Mouse (Mus musculus) C2C12 (cell line): ENCODE measurements at regions not wholly inside any gene's neighbourhood (a gene's known extent, or its start where the extent isn't known, plus 50 kb on each side); places are given as distances from the start of the nearest gene placed in this dataset.

Experiments
- H3K27me3 ChIP-seq: one replicate; pipeline ENCODE4 v1.6.1; 2011; ENCODE audit not compliant: control insufficient read depth, insufficient read depth, insufficient read length
- H3K36me3 ChIP-seq: one replicate; pipeline ENCODE4 v1.6.1; 2011; ENCODE audit not compliant: control insufficient read depth, insufficient read depth
- H3K4me3 ChIP-seq: one replicate; pipeline ENCODE4 v1.5.1; 2011; ENCODE audit warnings: mild to moderate bottlenecking, control low read depth; ENCODE audit not compliant: poor library complexity, insufficient read depth, severe bottlenecking
- H3K79me2 ChIP-seq: one replicate; pipeline ENCODE4 v1.6.1; 2011; ENCODE audit not compliant: control insufficient read depth, insufficient read depth
- H3K79me3 ChIP-seq: one replicate; pipeline ENCODE4 v1.6.1; 2011; ENCODE audit warnings: low read depth, control low read depth
- H3ac ChIP-seq: one replicate; pipeline ENCODE3; 2011; ENCODE audit warnings: low read depth; ENCODE audit not compliant: control insufficient read depth, insufficient read length
- CEBPB ChIP-seq: IDR thresholded peaks from one replicate; pipeline ENCODE4 v1.6.1; 2011; ENCODE audit warnings: low read depth, mild to moderate bottlenecking, control low read depth, moderate library complexity
- CTCF ChIP-seq: IDR thresholded peaks from one replicate; pipeline ENCODE4 v1.5.1; 2011; ENCODE audit not compliant: control insufficient read depth, insufficient read depth, insufficient read length
- FOSL1 ChIP-seq: IDR thresholded peaks from one replicate; pipeline ENCODE4 v1.8.0; 2011; ENCODE audit warnings: mild to moderate bottlenecking, low read length; ENCODE audit not compliant: poor library complexity, insufficient read depth, severe bottlenecking
- MAX ChIP-seq: IDR thresholded peaks from one replicate; pipeline ENCODE4 v1.6.1; 2011; ENCODE audit warnings: mild to moderate bottlenecking, control low read depth
- MYOD1 ChIP-seq: IDR thresholded peaks from one replicate; pipeline ENCODE4 v1.6.1; 2011; ENCODE audit warnings: low read depth; ENCODE audit not compliant: control insufficient read depth, insufficient read length
- MYOG ChIP-seq: IDR thresholded peaks from one replicate; pipeline ENCODE4 v1.6.1; 2011; ENCODE audit not compliant: control insufficient read depth, insufficient read length; ENCODE audit errors: extremely low read depth
- USF1 ChIP-seq: IDR thresholded peaks from one replicate; pipeline ENCODE4 v1.6.1; 2011; ENCODE audit warnings: low read depth, mild to moderate bottlenecking, control low read depth, moderate library complexity

GRCm38 (mm10) chr14:76254565-76255501 lies 144.1 kb downstream of the Nufip1 start:
- Histone ChIP-seq H3K79me3 (no peaks in the 10 kb centered on the region), H3K27me3 (no peaks in the 10 kb centered on the region), H3ac (no peak overlapping the region), H3K79me2 (no peaks in the 10 kb centered on the region), H3K4me3 (no peak overlapping the region), H3K36me3 (no peaks in the 10 kb centered on the region)
- TF ChIP-seq CTCF, result no peak
- no peak for TF ChIP-seq FOSL1
- TF ChIP-seq MAX, result no peak
- TF ChIP-seq MYOG, result no peak
- TF ChIP-seq MYOD1, result no peak
- TF ChIP-seq USF1, result no peak
- TF ChIP-seq CEBPB, result no peak

DNA sequence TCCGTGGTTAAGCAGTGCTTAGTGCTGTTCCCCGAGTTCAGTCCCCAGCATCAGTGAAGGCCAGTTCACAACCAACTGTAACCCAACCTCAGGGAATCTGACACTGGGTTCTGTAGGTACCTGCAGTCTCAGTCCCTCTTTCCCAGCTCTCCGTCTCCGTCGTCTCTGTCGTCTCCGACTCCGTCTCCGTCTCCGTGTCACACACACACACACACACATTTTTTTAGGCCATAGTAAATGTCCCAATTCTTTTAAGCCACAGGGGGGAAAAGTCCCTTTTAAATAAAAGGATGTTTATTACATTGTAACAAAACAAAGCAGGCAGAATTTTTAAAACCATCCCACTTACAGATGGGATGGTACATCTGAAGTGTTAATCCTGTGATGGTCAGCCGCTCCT lies 145.3 kb downstream of the Nufip1 start:
- no peaks in the 10 kb centered on the region for H3K27me3 ChIP-seq
- no peaks in the 10 kb centered on the region for H3K79me3 ChIP-seq
- H3K79me2 ChIP-seq, result no peaks in the 10 kb centered on the region
- H3K36me3 ChIP-seq, result no peaks in the 10 kb centered on the region
- no peak overlapping the region for H3ac ChIP-seq
- no peak for TF ChIP-seq MYOD1
- TF ChIP-seq CEBPB, result no peak
- no peak for TF ChIP-seq USF1
- no peak for TF ChIP-seq MAX
- no peak for TF ChIP-seq MYOG
- no peak for TF ChIP-seq FOSL1
- TF ChIP-seq CTCF, result no peak
- no peak overlapping the region for H3K4me3 ChIP-seq

DNA sequence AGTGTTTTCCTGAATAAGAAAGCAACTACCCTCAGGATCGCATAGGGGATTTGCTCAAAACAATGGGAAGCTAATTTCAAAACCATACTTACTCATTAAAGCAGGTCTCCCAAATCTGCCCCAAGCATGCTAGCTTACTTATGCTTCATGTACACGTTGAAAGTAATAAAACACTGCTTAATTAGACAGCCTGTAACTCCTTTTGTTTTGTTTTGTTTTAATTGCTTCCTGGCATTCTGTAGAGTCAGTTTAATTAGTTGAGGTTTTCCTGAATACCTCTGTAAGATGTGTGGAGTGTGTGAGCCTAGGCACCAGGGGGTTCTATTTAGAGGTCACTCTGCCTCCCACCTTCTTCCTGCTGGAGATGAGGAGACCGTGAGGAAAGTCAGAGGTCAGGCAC lies 147.9 kb downstream of the Nufip1 start:
- H3K79me2 ChIP-seq, result no peaks in the 10 kb centered on the region

DNA sequence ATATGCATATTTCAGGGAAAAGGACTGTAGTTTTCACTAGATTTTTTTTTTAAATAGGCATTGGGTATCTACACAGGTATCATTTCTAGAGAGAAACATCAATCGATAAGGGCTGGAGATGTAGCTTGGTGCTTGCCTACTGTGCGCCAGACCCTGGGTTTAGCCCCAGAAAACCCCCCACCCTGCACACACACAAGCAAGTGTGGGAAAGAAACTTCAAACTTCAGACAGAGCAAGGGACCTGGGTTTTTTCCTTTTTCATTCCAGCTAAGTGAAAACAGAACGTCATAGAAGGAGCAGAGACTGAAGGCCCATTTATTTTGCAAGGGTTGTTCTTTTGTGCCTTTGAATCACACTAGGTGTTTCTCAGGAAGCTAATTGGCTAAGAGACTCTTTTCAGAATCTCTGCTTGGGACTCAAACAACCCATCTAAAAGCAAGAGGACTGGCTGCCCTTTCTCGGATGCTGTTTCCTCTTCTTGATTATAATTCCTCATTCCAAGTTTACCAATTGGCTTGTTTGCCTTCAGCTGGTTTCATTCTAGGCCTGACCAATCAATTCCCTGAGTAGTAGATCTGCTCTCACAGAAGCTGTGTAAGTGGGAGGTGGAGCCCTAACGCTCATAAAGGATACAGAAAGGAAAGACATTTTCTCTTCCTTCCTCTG lies 150.1 kb downstream of the Nufip1 start:
- Histone ChIP-seq H3K79me2 (no peaks in the 10 kb centered on the region), H3K4me3 (no peak overlapping the region), H3K36me3 (no peaks in the 10 kb centered on the region), H3K27me3 (no peaks in the 10 kb centered on the region), H3K79me3 (no peaks in the 10 kb centered on the region), H3ac (no peak overlapping the region)
- TF ChIP-seq MAX (no peak), USF1 (no peak), MYOG (no peak), FOSL1 (no peak), MYOD1 (no peak)

More for the DNA sequence above, 147.9 kb downstream of the Nufip1 start:
- H3K4me3 ChIP-seq, result no peak overlapping the region
- TF ChIP-seq MYOD1 (no peak), MAX (no peak), FOSL1 (no peak), MYOG (no peak), CEBPB (no peak), CTCF (no peak), USF1 (no peak)
- H3K36me3 ChIP-seq, result no peaks in the 10 kb centered on the region
- H3K79me3 ChIP-seq, result no peaks in the 10 kb centered on the region
- H3ac ChIP-seq, result no peak overlapping the region
- no peaks in the 10 kb centered on the region for H3K27me3 ChIP-seq

DNA sequence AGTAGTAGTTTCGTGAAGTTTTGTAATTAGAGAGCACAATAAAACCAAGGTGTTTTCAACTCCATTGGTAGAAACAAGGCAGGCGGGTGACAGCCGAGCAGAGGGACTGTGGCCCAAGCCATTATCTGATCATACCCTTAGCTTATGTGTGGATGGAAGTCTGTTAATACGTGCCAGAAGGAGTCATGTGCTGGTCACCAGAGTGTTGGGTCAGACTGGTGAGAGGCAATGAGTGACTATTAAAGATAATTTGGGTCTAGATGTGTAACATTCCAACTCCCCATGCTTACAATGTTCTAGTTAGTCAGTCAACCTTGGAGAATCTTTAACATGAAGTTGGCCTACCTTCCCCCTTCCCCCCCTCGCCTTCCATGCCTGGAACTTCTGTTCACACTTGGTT lies 151.1 kb upstream of the Tsc22d1 start:
- TF ChIP-seq CTCF, result no peak
- no peak for TF ChIP-seq MAX
- TF ChIP-seq MYOG, result no peak
- no peak for TF ChIP-seq FOSL1
- TF ChIP-seq USF1, result no peak
- no peak for TF ChIP-seq CEBPB
- no peak for TF ChIP-seq MYOD1
- Histone ChIP-seq H3ac (no peak overlapping the region), H3K36me3 (no peaks in the 10 kb centered on the region), H3K79me3 (no peaks in the 10 kb centered on the region), H3K79me2 (no peaks in the 10 kb centered on the region), H3K27me3 (no peaks in the 10 kb centered on the region), H3K4me3 (no peak overlapping the region)
